Mouse (Mus musculus): ENCODE data around the gene Tmem8.

- TF ChIP-seq POLR2A (IDR thresholded peaks at IDR 0.05; ENCODE audit: borderline replicate concordance, low read depth, low read length) (no peak), CTCF (IDR thresholded peaks at IDR 0.05; ENCODE audit: low read depth, low read length) (no peak)
These were observed 44.9 kb upstream of the Tmem8 start for GRCm38 (mm10) chr17:26068024-26068830.
